Mouse (Mus musculus): ENCODE data around the gene Lamtor4.

DNA sequence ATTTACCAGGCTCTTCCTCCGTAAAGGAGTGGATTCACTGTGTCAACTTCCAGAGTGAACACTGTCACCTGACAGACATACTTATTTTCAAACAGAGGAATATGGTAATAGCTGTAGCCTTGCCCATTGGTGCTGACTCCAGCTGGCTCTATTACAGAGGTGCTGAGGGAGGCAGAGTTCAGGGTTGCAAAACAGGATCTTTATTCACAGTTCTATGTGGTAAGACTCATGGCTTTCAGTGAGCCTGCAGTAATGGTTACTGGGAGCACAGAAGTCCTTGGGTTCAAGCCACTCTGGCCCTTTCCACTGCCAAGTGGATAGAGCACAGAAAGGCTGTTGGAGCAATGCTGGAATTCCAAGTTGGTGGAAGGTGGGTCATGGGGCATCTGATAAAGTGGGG lies 48.0 kb upstream of the Lamtor4 start:
- no peak for TF ChIP-seq CTCF (IDR thresholded peaks at IDR 0.05; ENCODE audit: extremely low read depth, insufficient read depth, insufficient read length, insufficient replicate concordance)
- no peak for TF ChIP-seq POLR2A (IDR thresholded peaks at IDR 0.05; ENCODE audit: low read depth, low read length)

Data from spleen, adult 2 months (tissue).